Mouse (Mus musculus) embryonic facial prominence, embryonic 11.5 days (tissue): Measurements from ENCODE around the gene Nlrp2. TPM values are rescaled to one million over a fixed set of nuclear protein-coding genes. Genes with fewer than 3 reads are reported as not detected.

Source experiments
- polyA plus RNA-seq: library from polyadenylated mRNA; unstranded; fragments of >200 nt; fragmentation: Nextera tagmentation; extraction: Ambion mirVana; gene quantifications from 2 replicates; pipeline ENCODE4 v1.2.1, GENCODE M21; 2014

Nlrp2 gene
- polyA plus RNA-seq, 1 experiment from 2014 or later, result not detected

Other genes starting within 250 kb of the Nlrp2 start
- gene Rfpl4, start 234.1 kb downstream of the Nlrp2 start, polyA plus RNA-seq, result not detected in 2 replicates
- gene Rasl2-9, start 225.1 kb downstream of the Nlrp2 start, polyA plus RNA-seq, result 0.28 and 0.35 TPM in 2 replicates
- 0.01 TPM in 1 of 2 replicates, not detected in the other for gene Vmn1r55, start 201.4 kb downstream of the Nlrp2 start, polyA plus RNA-seq
- not detected in 2 replicates for gene Vmn1r56, start 154.3 kb downstream of the Nlrp2 start, polyA plus RNA-seq
- not detected in 2 replicates for gene Vmn1r57, start 132.5 kb downstream of the Nlrp2 start, polyA plus RNA-seq
- gene Gm5065, start 498 bp downstream of the Nlrp2 start, polyA plus RNA-seq, result not detected in 2 replicates
- not detected in 2 replicates for gene Vmn1r58, start 62.4 kb upstream of the Nlrp2 start, polyA plus RNA-seq
- gene Vmn1r59, start 105.7 kb upstream of the Nlrp2 start, polyA plus RNA-seq, result not detected in 2 replicates
- gene Vmn2r28, start 142.9 kb upstream of the Nlrp2 start, polyA plus RNA-seq, result not detected in 2 replicates
- gene Vmn1r60, start 196.3 kb upstream of the Nlrp2 start, polyA plus RNA-seq, result not detected in 2 replicates